20 mouse cellular contexts compared by ENCODE assay signal in genomic region chr1:45531486-45531885, GRCm38 (mm10). TPM values are rescaled to one million over a fixed set of nuclear protein-coding genes. Genes with fewer than 3 reads are reported as not detected.
"Had no signal": no experiment of that assay in that cellular context is flagged by ENCODE, and none has a peak within 500 bp of the region (broad histone marks: within the 10 kb centered on the region; RNA-seq: fewer than 3 reads in every experiment).

No protein-coding gene starts in this region.

- H3K36me3 ChIP-seq: midbrain, embryonic 10.5 days; midbrain, embryonic 12.5 days; neural tube, embryonic 13.5 days; neural tube, embryonic 15.5 days had no signal

- H3K27me3 ChIP-seq: midbrain, embryonic 12.5 days; neural tube, embryonic 13.5 days; neural tube, embryonic 15.5 days had no signal

- H3K4me1 ChIP-seq: midbrain, embryonic 10.5 days; midbrain, embryonic 12.5 days; neural tube, embryonic 13.5 days; neural tube, embryonic 15.5 days had no signal

- H3K27ac ChIP-seq: midbrain, embryonic 10.5 days; midbrain, embryonic 12.5 days; neural tube, embryonic 13.5 days; neural tube, embryonic 15.5 days had no signal

- H3K9me3 ChIP-seq: midbrain, embryonic 10.5 days; midbrain, embryonic 12.5 days; neural tube, embryonic 13.5 days; neural tube, embryonic 15.5 days had no signal

- DNase-seq: lung, adult 18-20 months; lung, postnatal 10 days; lung, postnatal 4 days; midbrain, embryonic 14.5 days; retina, postnatal 1 day; right cerebral cortex, adult 18-20 months; right cerebral cortex, postnatal 25 days; right cerebral cortex, postnatal 4 days; spleen, adult 18-20 months; thymus, adult 18-20 months; thymus, postnatal 14 days; thymus, postnatal 36 days had no signal

- H3K9ac ChIP-seq: lung, embryonic 14.5 days; midbrain, embryonic 12.5 days; neural tube, embryonic 13.5 days; neural tube, embryonic 15.5 days had no signal

- H3K4me2 ChIP-seq: lung, embryonic 14.5 days; midbrain, embryonic 12.5 days; neural tube, embryonic 13.5 days; neural tube, embryonic 15.5 days had no signal

- H3K4me3 ChIP-seq: midbrain, embryonic 10.5 days; midbrain, embryonic 12.5 days; myocyte; neural tube, embryonic 13.5 days; neural tube, embryonic 15.5 days had no signal

- ATAC-seq: midbrain, embryonic 16.5 days had no signal

RNA-seq across cellular contexts. Expression of gene Col5a2, which starts 28.4 kb away (rescaled TPM):
- total RNA-seq: megakaryocyte-erythroid progenitor cell, adult 5-6 weeks had no signal
